Mouse (Mus musculus): ENCODE data around the gene Slc25a20.

DNA sequence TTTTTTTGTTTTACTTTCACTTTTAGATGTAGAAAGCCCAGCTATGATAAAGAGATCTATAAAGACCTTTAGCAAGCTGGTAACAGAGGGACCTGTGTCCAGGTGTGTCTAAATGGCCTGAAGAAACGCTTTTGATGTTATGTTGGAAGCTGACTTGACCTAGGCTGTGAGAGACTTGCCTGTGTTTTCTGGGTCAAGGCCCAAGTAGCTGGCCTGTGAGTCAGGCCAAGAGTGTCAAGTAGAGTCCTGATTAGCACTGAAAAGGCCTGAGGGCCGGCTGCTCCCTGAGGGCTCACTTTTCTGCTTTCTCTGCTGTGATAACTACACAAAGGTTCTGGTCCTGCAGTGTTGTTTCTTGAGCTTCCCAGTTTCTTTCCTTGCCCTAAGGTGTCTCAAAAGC is 25.8 kb downstream of the Slc25a20 start:
- TF ChIP-seq CTCF (IDR thresholded peaks at IDR 0.05; ENCODE audit: low read depth) (no peak), EP300 (IDR thresholded peaks at IDR 0.05; ENCODE audit: low read depth) (no peak)
